Mouse (Mus musculus) hindbrain, embryonic 10.5 days (tissue): ENCODE data around the gene Crat. TPM values are rescaled to one million over a fixed set of nuclear protein-coding genes. Genes with fewer than 3 reads are reported as not detected.
"Not testable (repeated sequence)": the region's sequence is repeated elsewhere in the genome, so short reads cannot be mapped to it uniquely, and the experiment has no call there.

ENCODE experiments used
- DNase-seq: peaks from one replicate; pipeline ENCODE4 v3.0.0-alpha.2; 2017; ENCODE audit warnings: low spot score
- H3K27ac ChIP-seq: fragments of 300-500 bp; sonication (generic); 2 replicates; pipeline ENCODE4 v1.5.1; 2016; ENCODE audit warnings: mild to moderate bottlenecking, moderate library complexity
- H3K27me3 ChIP-seq: fragments of 300-500 bp; sonication (generic); 2 replicates; pipeline ENCODE4 v1.6.1; 2016; ENCODE audit warnings: mild to moderate bottlenecking; ENCODE audit not compliant: poor library complexity, insufficient read depth, severe bottlenecking
- H3K36me3 ChIP-seq: fragments of 300-500 bp; sonication (generic); 2 replicates; pipeline ENCODE4 v1.6.1; 2016; ENCODE audit warnings: mild to moderate bottlenecking, moderate library complexity
- H3K4me1 ChIP-seq: fragments of 300-500 bp; sonication (generic); replicated peaks from 2 replicates; pipeline ENCODE4 v1.6.1; 2016; ENCODE audit warnings: mild to moderate bottlenecking
- H3K4me3 ChIP-seq: fragments of 300-500 bp; sonication (generic); 2 replicates; pipeline ENCODE4 v1.5.1; 2016; ENCODE audit warnings: mild to moderate bottlenecking, moderate library complexity
- H3K9me3 ChIP-seq: fragments of 300-500 bp; sonication (generic); 2 replicates; pipeline ENCODE4 v1.6.1; 2016; ENCODE audit warnings: mild to moderate bottlenecking, moderate library complexity
- WGBS: fragments of 180-500 bp; shearing (Covaris S2); methylation state at CpG from one replicate; pipeline ENCODE4 v1.1.7; 2016; 5-methylcytosine and 5-hydroxymethylcytosine counted together
- polyA plus RNA-seq: library from polyadenylated mRNA; unstranded; fragments of >200 nt; fragmentation: Nextera tagmentation; extraction: Ambion mirVana; gene quantifications from 2 replicates; pipeline ENCODE4 v1.2.1, GENCODE M21; 2016

The Crat gene
- polyA plus RNA-seq, 1 experiment from 2014 or later: 26.7 TPM

GRCm38 (mm10) chr2:30436156-30436545 is 20.5 kb upstream of the Crat start:
- Histone ChIP-seq H3K36me3 (peaks cover 82% of the 10 kb centered on the region), H3K27me3 (no peaks in the 10 kb centered on the region), H3K27ac (peak overlapping the region; percentile 30; the same call in 1 of the 2 replicates), H3K4me1 (peaks cover 21% of the 10 kb centered on the region), H3K9me3 (no peaks in the 10 kb centered on the region), H3K4me3 (no peak overlapping the region)
- 85% methylated on average over 5 of the region's 5 CpGs for WGBS
- no peak for DNase-seq

DNA sequence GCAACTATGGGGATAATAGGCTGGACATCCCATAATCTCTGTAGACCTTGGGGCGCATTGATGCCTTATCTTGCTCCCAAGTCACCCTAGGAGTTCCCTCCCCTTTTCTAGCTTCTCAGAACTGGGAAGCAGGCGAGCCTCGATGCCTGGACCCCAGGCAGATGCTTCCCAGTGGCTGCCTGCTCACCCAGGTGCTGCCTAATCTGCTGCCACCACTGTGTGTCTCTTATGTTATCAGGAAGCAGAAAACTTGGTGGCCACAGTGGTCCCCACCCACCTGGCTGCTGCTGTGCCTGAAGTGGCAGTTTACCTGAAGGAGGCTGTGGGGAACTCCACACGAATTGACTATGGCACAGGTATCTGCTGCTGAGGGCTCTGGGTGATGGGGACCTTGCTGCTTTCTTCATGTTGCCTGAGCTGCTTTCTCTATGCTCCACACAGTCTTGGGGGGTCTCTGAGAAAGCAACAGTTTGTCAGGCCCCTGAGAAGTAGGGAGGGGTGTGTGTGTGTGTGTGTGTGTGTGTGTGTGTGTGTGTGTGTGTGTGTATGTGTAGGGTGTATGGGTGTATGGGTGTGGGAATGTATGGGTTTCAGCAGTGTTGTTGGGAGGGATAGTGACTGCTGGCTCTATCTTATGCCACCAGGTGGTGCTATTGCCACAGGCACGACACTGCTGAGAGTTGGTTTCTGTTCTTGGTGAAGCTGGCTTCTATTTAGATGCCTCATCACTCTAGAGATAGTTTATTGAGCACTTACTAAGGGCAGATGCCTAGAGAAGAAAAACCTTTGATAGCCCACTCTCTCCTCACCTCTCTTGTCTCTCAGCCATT is 19.9 kb upstream of the Crat start:
- peak; percentile 75 for DNase-seq
- Histone ChIP-seq H3K36me3 (peaks cover 89% of the 10 kb centered on the region), H3K27me3 (no peaks in the 10 kb centered on the region), H3K4me1 (peaks cover 14% of the 10 kb centered on the region), H3K27ac (no peak overlapping the region), H3K9me3 (no peaks in the 10 kb centered on the region), H3K4me3 (no peak overlapping the region)
- WGBS: 55% methylated on average over 5 of the region's 5 CpGs

DNA sequence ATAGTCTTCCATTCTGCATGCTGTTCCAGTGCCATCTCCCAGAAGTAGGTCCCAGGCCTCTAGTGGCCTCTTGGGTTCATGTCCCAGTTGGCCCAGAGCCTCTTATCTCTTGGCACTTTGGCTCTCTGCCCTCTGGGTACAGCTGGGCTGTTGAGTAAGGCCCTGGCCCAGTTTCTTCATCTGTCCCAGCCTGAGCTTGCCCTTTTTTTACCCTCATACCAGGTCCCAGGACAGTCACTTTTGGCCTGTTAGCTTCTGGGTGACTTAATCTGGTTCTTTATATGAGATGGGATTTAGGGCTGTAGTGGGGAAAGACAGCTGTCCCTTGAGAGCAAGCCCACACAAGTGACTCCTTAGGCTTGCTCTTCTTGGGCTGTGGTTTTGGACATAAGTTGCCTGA is 13.5 kb upstream of the Crat start:
- no peak overlapping the region for H3K4me3 ChIP-seq
- H3K27ac ChIP-seq: no peak overlapping the region
- no peaks in the 10 kb centered on the region for H3K9me3 ChIP-seq
- no peaks in the 10 kb centered on the region for H3K27me3 ChIP-seq
- peaks cover 85% of the 10 kb centered on the region for H3K36me3 ChIP-seq
- H3K4me1 ChIP-seq: no peaks in the 10 kb centered on the region
- no peak for DNase-seq

DNA sequence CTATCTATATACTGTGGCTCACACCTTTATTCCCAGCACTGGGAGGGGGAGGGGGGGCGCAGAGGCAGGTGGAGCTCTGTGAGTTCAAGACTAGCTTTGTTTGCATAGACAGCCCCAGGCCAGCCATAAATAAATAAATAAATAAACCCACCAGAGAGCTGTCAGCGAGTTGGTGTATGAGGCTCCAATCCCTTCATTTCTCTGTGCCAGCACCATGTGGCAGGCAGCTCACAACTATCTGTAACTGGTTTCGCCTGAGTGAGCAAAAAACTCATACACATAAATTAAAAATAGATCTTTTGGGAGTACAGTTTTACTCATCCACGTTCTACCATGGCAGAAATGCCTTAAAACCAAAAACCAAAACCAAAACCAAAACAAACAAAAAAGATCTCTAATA is 5.8 kb upstream of the Crat start:
- Histone ChIP-seq H3K9me3 (no peaks in the 10 kb centered on the region), H3K4me3 (no peak overlapping the region), H3K27ac (no peak overlapping the region), H3K36me3 (peaks cover 21% of the 10 kb centered on the region), H3K4me1 (peaks cover 30% of the 10 kb centered on the region), H3K27me3 (no peaks in the 10 kb centered on the region)
- no peak for DNase-seq
- 77% methylated on average over 4 of the region's 4 CpGs for WGBS

DNA sequence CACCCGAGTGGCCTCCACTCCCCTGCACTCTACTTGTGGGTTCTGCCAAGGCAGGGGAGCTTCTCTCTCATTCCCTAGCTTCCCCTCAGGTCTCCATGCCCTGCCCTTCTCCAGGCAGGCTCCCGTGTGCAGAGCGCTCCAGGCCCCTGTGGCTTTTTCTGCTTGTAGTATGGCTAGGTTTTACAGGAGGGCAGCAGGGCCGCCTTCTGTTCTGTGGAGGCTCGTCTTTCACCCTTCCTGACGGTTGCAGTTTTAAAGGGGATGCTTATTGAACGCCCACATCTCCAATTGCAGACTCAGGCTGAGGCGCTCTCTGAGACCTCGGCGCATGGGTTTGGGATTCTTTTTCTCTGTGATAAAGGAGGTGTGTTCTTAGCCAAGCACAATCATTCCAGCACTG is 3.5 kb upstream of the Crat start:
- Histone ChIP-seq H3K36me3 (peaks cover 13% of the 10 kb centered on the region), H3K27ac (peak overlapping the region; percentile 74), H3K9me3 (no peaks in the 10 kb centered on the region), H3K4me3 (peak overlapping the region; percentile 18; the same call in 1 of the 2 replicates), H3K27me3 (peaks cover 9% of the 10 kb centered on the region), H3K4me1 (peaks cover 50% of the 10 kb centered on the region)
- DNase-seq: peak; percentile 35
- 28% methylated on average over 10 of the region's 10 CpGs for WGBS

- DNase-seq: no peak
- no peak overlapping the region for H3K27ac ChIP-seq
- H3K9me3 ChIP-seq: no peaks in the 10 kb centered on the region
- H3K4me3 ChIP-seq: peak overlapping the region; percentile 23
- H3K36me3 ChIP-seq: peaks cover 9% of the 10 kb centered on the region; the same call in 1 of the 2 replicates
- WGBS: 76% methylated on average over 6 of the region's 6 CpGs
- peaks cover 59% of the 10 kb centered on the region for H3K4me1 ChIP-seq
- peaks cover 17% of the 10 kb centered on the region for H3K27me3 ChIP-seq
These were observed 2.6 kb upstream of the Crat start for GRCm38 (mm10) chr2:30418259-30418658.

DNA sequence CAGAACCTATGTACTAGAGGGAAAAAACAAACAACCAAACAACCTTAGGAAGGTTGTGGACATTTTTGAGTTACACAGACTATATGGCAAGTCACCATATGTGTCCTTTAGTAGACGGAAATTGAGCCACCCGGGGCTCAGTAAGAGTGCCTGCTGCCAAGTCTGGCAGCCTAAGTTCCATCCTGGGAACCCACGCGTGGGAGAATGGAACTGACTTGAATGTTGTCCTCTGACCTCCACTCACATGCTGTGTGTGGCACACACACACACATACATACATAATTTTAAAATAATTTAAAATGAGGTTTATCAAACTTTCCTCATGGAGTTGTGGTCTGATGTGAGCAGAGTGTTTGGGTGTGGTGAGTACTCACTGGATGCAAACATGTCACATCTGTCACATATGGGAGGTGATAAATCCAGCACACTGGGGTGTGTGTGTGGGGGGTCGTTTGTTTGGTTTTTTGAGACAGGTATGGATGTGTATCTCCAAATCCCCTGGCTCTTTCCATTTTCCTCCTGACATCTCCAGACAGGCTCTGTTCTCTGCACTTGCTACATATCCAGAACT is 2.1 kb upstream of the Crat start:
- H3K4me1 ChIP-seq: peaks cover 60% of the 10 kb centered on the region

DNA sequence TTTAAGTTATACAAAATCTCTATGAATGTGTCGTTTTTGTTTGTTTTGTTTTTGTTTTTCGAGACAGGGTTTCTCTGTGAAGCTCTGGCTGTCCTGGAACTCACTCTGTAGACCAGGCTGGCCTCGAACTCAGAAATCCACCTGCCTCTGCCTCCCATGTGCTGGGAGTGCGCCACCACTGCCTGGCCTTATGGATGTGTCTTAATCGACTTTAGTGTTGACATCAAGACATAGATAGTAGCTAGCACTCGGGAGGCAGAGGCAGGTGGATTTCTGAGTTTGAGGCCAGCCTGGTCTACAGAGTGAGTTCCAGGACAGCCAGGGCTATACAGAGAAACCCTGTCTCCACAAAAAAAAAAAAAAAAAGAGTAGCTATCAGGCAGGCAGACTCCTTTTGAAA is 1.5 kb upstream of the Crat start:
- Histone ChIP-seq H3K36me3 (peaks cover 14% of the 10 kb centered on the region), H3K27me3 (peaks cover 17% of the 10 kb centered on the region), H3K4me1 (peaks cover 60% of the 10 kb centered on the region), H3K27ac (peak overlapping the region; percentile 97), H3K4me3 (peak overlapping the region; percentile 94)
- DNase-seq, H3K9me3 ChIP-seq: not testable (repeated sequence)
- 85% methylated on average over 6 of the region's 6 CpGs for WGBS

More for the DNA sequence above, 2.1 kb upstream of the Crat start:
- peaks cover 9% of the 10 kb centered on the region; the same call in 1 of the 2 replicates for H3K36me3 ChIP-seq
- H3K4me3 ChIP-seq: peak overlapping the region; percentile 94
- H3K27ac ChIP-seq: no peak overlapping the region; the same call in 1 of the 2 replicates
- no peak for DNase-seq
- H3K27me3 ChIP-seq: peaks cover 17% of the 10 kb centered on the region
- WGBS: 83% methylated on average over 5 of the region's 5 CpGs
- no peaks in the 10 kb centered on the region for H3K9me3 ChIP-seq

- no peak for DNase-seq
- Histone ChIP-seq H3K4me3 (peak overlapping the region; percentile 94), H3K36me3 (peaks cover 16% of the 10 kb centered on the region), H3K27ac (peak overlapping the region; percentile 97), H3K9me3 (no peaks in the 10 kb centered on the region), H3K4me1 (peaks cover 60% of the 10 kb centered on the region), H3K27me3 (peaks cover 17% of the 10 kb centered on the region)
- under 1% methylated on average over 7 of the region's 7 CpGs for WGBS
These were observed 994 bp upstream of the Crat start for GRCm38 (mm10) chr2:30416649-30416965.

DNA sequence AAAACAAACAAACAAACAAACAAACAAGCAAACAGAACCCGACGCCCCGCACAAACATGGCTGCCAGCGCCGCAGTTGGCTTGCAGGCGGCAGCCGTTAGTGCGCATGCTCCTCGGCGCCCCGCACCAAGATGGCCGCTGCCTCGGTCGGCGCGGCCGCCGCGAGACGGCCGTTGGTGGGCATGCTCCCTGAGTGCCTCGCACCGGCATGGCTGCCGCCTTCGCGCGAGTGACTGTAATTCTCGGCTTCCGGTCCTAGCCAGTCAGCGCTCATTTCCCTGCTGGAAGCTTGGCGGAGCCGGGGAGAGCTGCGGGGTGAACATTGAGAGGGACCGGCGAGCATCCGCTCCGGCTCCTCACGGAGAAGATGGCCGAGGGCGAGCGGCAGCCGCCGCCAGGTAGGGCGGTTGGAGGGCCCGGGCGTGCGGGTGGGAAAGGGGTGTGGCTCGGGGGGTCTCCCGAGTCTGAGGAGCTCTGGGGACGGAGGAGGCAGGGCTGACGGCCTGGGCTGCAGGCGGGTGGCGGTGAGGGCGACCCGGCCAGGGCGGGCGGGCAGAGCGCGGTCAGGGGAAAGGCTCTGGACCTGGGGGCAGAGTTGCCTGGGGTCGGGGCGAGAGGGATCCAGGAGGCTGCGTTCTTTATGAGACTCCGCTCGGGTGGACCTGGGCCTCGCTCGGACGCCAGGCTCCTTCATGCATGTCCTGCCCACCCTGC is 479 bp upstream of the Crat start, which contains the start of gene Ptpa:
TSS of gene Ptpa (plus strand) at position 104 of the 713 bp plus-strand sequence.
- Histone ChIP-seq H3K36me3 (peaks cover 13% of the 10 kb centered on the region), H3K9me3 (no peaks in the 10 kb centered on the region), H3K27ac (peak within 1 kb of the TSS; percentile 97), H3K4me1 (peaks cover 60% of the 10 kb centered on the region), H3K27me3 (peaks cover 17% of the 10 kb centered on the region), H3K4me3 (peak within 1 kb of the TSS; percentile 94)
- peak; percentile 95 for DNase-seq
- WGBS: under 1% methylated on average over 67 of the region's 67 CpGs

DNA sequence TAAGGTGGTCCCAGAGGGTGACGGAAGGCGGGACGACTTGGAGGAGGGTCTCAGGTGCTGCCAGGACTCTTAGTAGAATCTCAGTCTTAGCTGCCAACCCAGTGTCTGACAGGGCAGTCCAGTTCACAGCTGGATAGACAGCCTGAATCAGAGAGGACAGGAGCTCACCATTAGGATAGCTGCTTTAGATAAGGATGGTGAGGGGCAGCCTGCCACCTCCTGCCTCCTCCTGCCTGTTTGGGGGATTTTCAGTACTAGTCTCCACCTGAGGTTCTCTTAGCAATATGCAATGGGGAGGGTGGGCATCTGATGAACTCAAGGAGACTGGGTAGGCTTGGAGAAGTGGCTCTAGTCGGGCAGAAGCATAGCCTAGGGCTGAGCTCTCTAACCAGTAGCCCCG is 932 bp downstream of the Crat start:
- H3K4me3 ChIP-seq: peak overlapping the region; percentile 94
- peaks cover 60% of the 10 kb centered on the region for H3K4me1 ChIP-seq
- H3K9me3 ChIP-seq: no peaks in the 10 kb centered on the region
- H3K27me3 ChIP-seq: peaks cover 17% of the 10 kb centered on the region
- no peak for DNase-seq
- H3K27ac ChIP-seq: peak overlapping the region; percentile 97
- peaks cover 25% of the 10 kb centered on the region for H3K36me3 ChIP-seq
- WGBS: 49% methylated on average over 5 of the region's 5 CpGs

DNA sequence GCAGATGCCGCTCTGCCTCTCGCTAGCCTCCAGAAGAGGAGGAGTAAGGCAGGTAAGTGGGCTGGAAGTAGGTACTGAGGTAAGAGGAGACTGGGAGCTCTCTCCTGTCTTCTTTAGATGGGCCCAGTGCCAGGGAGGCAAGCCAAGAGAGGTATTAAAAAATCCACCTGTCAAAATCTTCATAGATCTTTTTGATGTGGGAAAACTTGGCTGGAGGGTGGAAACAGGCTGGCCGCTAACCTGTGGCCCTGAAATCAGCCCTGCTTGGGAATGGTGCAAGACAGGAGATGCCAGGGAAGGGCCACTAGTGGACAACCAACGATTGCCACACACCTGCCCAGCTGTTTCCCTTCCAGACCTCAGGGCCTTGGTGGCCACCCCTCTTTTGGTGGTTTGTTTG is 1.5 kb downstream of the Crat start:
- Histone ChIP-seq H3K36me3 (peaks cover 31% of the 10 kb centered on the region), H3K27ac (no peak overlapping the region), H3K27me3 (peaks cover 17% of the 10 kb centered on the region), H3K4me3 (peak overlapping the region; percentile 94; the same call in 1 of the 2 replicates), H3K4me1 (peaks cover 56% of the 10 kb centered on the region), H3K9me3 (no peaks in the 10 kb centered on the region)
- DNase-seq: no peak
- 92% methylated on average over 4 of the region's 4 CpGs for WGBS
